Mouse (Mus musculus): ENCODE results near the gene Ak2. TPM values are rescaled to one million over a fixed set of nuclear protein-coding genes. Genes with fewer than 3 reads are reported as not detected.
A peak's percentile ranks its signal among the peaks of the same experiment; 100 is the strongest.

The Ak2 gene
- polyA plus RNA-seq, 1 experiment = 176 TPM

GRCm38 (mm10) chr4:128978634-128979033, 13.1 kb upstream of the Ak2 start:
- H3K79me2 ChIP-seq (ENCODE audit: control insufficient read depth, insufficient read depth) = no peaks in the 10 kb centered on the region
- H3K79me3 ChIP-seq (ENCODE audit: low read depth) = no peaks in the 10 kb centered on the region
- no peak overlapping the region for H3ac ChIP-seq (ENCODE audit: control insufficient read depth, insufficient read length, low read depth)
- H3K4me3 ChIP-seq (ENCODE audit: insufficient read depth, poor library complexity, severe bottlenecking) = no peak overlapping the region
- H3K27me3 ChIP-seq (ENCODE audit: control insufficient read depth, insufficient read depth, insufficient read length) = no peaks in the 10 kb centered on the region
- H3K36me3 ChIP-seq (ENCODE audit: control insufficient read depth, insufficient read depth) = no peaks in the 10 kb centered on the region
- TF ChIP-seq CTCF (IDR thresholded peaks at IDR 0.05; ENCODE audit: control insufficient read depth, insufficient read depth, insufficient read length) (no peak), MYOD1 (IDR thresholded peaks at IDR 0.05; ENCODE audit: control insufficient read depth, insufficient read length, low read depth) (no peak), CEBPB (IDR thresholded peaks at IDR 0.05; ENCODE audit: low read depth) (no peak), FOSL1 (IDR thresholded peaks at IDR 0.05; ENCODE audit: insufficient read depth, low read length, poor library complexity, severe bottlenecking) (no peak)

GRCm38 (mm10) chr4:128980890-128981832, 10.6 kb upstream of the Ak2 start:
- Histone ChIP-seq H3K79me3 (ENCODE audit: low read depth) (no peaks in the 10 kb centered on the region), H3K79me2 (ENCODE audit: control insufficient read depth, insufficient read depth) (no peaks in the 10 kb centered on the region), H3ac (ENCODE audit: control insufficient read depth, insufficient read length, low read depth) (no peak overlapping the region), H3K27me3 (ENCODE audit: control insufficient read depth, insufficient read depth, insufficient read length) (no peaks in the 10 kb centered on the region), H3K4me3 (ENCODE audit: insufficient read depth, poor library complexity, severe bottlenecking) (no peak overlapping the region), H3K36me3 (ENCODE audit: control insufficient read depth, insufficient read depth) (no peaks in the 10 kb centered on the region)
- TF ChIP-seq CTCF (IDR thresholded peaks at IDR 0.05; ENCODE audit: control insufficient read depth, insufficient read depth, insufficient read length) (no peak), CEBPB (IDR thresholded peaks at IDR 0.05; ENCODE audit: low read depth) (no peak), FOSL1 (IDR thresholded peaks at IDR 0.05; ENCODE audit: insufficient read depth, low read length, poor library complexity, severe bottlenecking) (no peak), USF1 (IDR thresholded peaks at IDR 0.05; ENCODE audit: low read depth) (no peak), MYOD1 (IDR thresholded peaks at IDR 0.05; ENCODE audit: control insufficient read depth, insufficient read length, low read depth) (peak; percentile 56), MYOG (IDR thresholded peaks at IDR 0.05; ENCODE audit: control insufficient read depth, extremely low read depth, insufficient read length) (no peak), MAX (IDR thresholded peaks at IDR 0.05) (peak; percentile 36)

GRCm38 (mm10) chr4:128981833-128982180, 10.0 kb upstream of the Ak2 start:
- Histone ChIP-seq H3K27me3 (ENCODE audit: control insufficient read depth, insufficient read depth, insufficient read length) (no peaks in the 10 kb centered on the region), H3ac (ENCODE audit: control insufficient read depth, insufficient read length, low read depth) (no peak overlapping the region), H3K79me3 (ENCODE audit: low read depth) (no peaks in the 10 kb centered on the region), H3K79me2 (ENCODE audit: control insufficient read depth, insufficient read depth) (no peaks in the 10 kb centered on the region), H3K36me3 (ENCODE audit: control insufficient read depth, insufficient read depth) (no peaks in the 10 kb centered on the region), H3K4me3 (ENCODE audit: insufficient read depth, poor library complexity, severe bottlenecking) (no peak overlapping the region)
- no peak for TF ChIP-seq MAX (IDR thresholded peaks at IDR 0.05)
- TF ChIP-seq USF1 (IDR thresholded peaks at IDR 0.05; ENCODE audit: low read depth) = peak; percentile 84

GRCm38 (mm10) chr4:128983151-128983550, 8.6 kb upstream of the Ak2 start:
- Histone ChIP-seq H3K4me3 (ENCODE audit: insufficient read depth, poor library complexity, severe bottlenecking) (no peak overlapping the region), H3K36me3 (ENCODE audit: control insufficient read depth, insufficient read depth) (no peaks in the 10 kb centered on the region), H3ac (ENCODE audit: control insufficient read depth, insufficient read length, low read depth) (no peak overlapping the region), H3K79me2 (ENCODE audit: control insufficient read depth, insufficient read depth) (no peaks in the 10 kb centered on the region), H3K79me3 (ENCODE audit: low read depth) (no peaks in the 10 kb centered on the region), H3K27me3 (ENCODE audit: control insufficient read depth, insufficient read depth, insufficient read length) (no peaks in the 10 kb centered on the region)
- no peak for TF ChIP-seq MYOD1 (IDR thresholded peaks at IDR 0.05; ENCODE audit: control insufficient read depth, insufficient read length, low read depth)
- no peak for TF ChIP-seq MYOG (IDR thresholded peaks at IDR 0.05; ENCODE audit: control insufficient read depth, extremely low read depth, insufficient read length)
- no peak for TF ChIP-seq MAX (IDR thresholded peaks at IDR 0.05)
- TF ChIP-seq USF1 (IDR thresholded peaks at IDR 0.05; ENCODE audit: low read depth) = no peak
- no peak for TF ChIP-seq CTCF (IDR thresholded peaks at IDR 0.05; ENCODE audit: control insufficient read depth, insufficient read depth, insufficient read length)
- no peak for TF ChIP-seq CEBPB (IDR thresholded peaks at IDR 0.05; ENCODE audit: low read depth)
- no peak for TF ChIP-seq FOSL1 (IDR thresholded peaks at IDR 0.05; ENCODE audit: insufficient read depth, low read length, poor library complexity, severe bottlenecking)

GRCm38 (mm10) chr4:128983656-128984055, 8.1 kb upstream of the Ak2 start:
- Histone ChIP-seq H3K4me3 (ENCODE audit: insufficient read depth, poor library complexity, severe bottlenecking) (no peak overlapping the region), H3K36me3 (ENCODE audit: control insufficient read depth, insufficient read depth) (no peaks in the 10 kb centered on the region), H3K27me3 (ENCODE audit: control insufficient read depth, insufficient read depth, insufficient read length) (no peaks in the 10 kb centered on the region), H3K79me2 (ENCODE audit: control insufficient read depth, insufficient read depth) (no peaks in the 10 kb centered on the region), H3ac (ENCODE audit: control insufficient read depth, insufficient read length, low read depth) (no peak overlapping the region), H3K79me3 (ENCODE audit: low read depth) (no peaks in the 10 kb centered on the region)
- TF ChIP-seq CTCF (IDR thresholded peaks at IDR 0.05; ENCODE audit: control insufficient read depth, insufficient read depth, insufficient read length) (no peak), MAX (IDR thresholded peaks at IDR 0.05) (no peak), FOSL1 (IDR thresholded peaks at IDR 0.05; ENCODE audit: insufficient read depth, low read length, poor library complexity, severe bottlenecking) (no peak), MYOG (IDR thresholded peaks at IDR 0.05; ENCODE audit: control insufficient read depth, extremely low read depth, insufficient read length) (no peak), MYOD1 (IDR thresholded peaks at IDR 0.05; ENCODE audit: control insufficient read depth, insufficient read length, low read depth) (no peak), CEBPB (IDR thresholded peaks at IDR 0.05; ENCODE audit: low read depth) (no peak), USF1 (IDR thresholded peaks at IDR 0.05; ENCODE audit: low read depth) (no peak)

- Histone ChIP-seq H3K79me3 (ENCODE audit: low read depth) (no peaks in the 10 kb centered on the region), H3K79me2 (ENCODE audit: control insufficient read depth, insufficient read depth) (no peaks in the 10 kb centered on the region), H3K36me3 (ENCODE audit: control insufficient read depth, insufficient read depth) (no peaks in the 10 kb centered on the region), H3ac (ENCODE audit: control insufficient read depth, insufficient read length, low read depth) (no peak overlapping the region), H3K27me3 (ENCODE audit: control insufficient read depth, insufficient read depth, insufficient read length) (no peaks in the 10 kb centered on the region), H3K4me3 (ENCODE audit: insufficient read depth, poor library complexity, severe bottlenecking) (no peak overlapping the region)
- TF ChIP-seq CTCF (IDR thresholded peaks at IDR 0.05; ENCODE audit: control insufficient read depth, insufficient read depth, insufficient read length) = no peak
- TF ChIP-seq MYOG (IDR thresholded peaks at IDR 0.05; ENCODE audit: control insufficient read depth, extremely low read depth, insufficient read length) = no peak
- no peak for TF ChIP-seq FOSL1 (IDR thresholded peaks at IDR 0.05; ENCODE audit: insufficient read depth, low read length, poor library complexity, severe bottlenecking)
- TF ChIP-seq MYOD1 (IDR thresholded peaks at IDR 0.05; ENCODE audit: control insufficient read depth, insufficient read length, low read depth) = no peak
- no peak for TF ChIP-seq CEBPB (IDR thresholded peaks at IDR 0.05; ENCODE audit: low read depth)
Observed at GRCm38 (mm10) chr4:128984600-128984999, 7.2 kb upstream of the Ak2 start.

All from C2C12 (cell line).